Mouse (Mus musculus) hindlimb bud, embryonic 11.5 days (tissue): ENCODE data around the gene Mageb1.
"Not testable (repeated sequence)": the region's sequence is repeated elsewhere in the genome, so short reads cannot be mapped to it uniquely, and the experiment has no call there.

ENCODE experiments used
- DNase-seq: peaks from one replicate; pipeline ENCODE4 v3.0.0-alpha.2; 2012; ENCODE audit warnings: low read depth, low spot score; ENCODE audit errors: extremely low spot score

Mageb1 gene

GRCm38 (mm10) chrX:92016233-92016632 is at the start of gene Mageb1:
Mageb1 (minus strand) TSS chrX:92016333.
- not testable (repeated sequence) for DNase-seq
